Mouse (Mus musculus) megakaryocyte, embryonic 14.5 days (primary cell): ENCODE results near the gene Mrpl21.

Experiments used
- FLI1 ChIP-seq: IDR thresholded peaks from 2 replicates; pipeline ENCODE4 v1.6.1; 2012; ENCODE audit warnings: low read length, inconsistent platforms, mixed read lengths
- GATA1 ChIP-seq: IDR thresholded peaks from 3 replicates; pipeline ENCODE4 v1.6.1; 2012; ENCODE audit warnings: mixed read lengths, low read length, inconsistent platforms, borderline replicate concordance

DNA sequence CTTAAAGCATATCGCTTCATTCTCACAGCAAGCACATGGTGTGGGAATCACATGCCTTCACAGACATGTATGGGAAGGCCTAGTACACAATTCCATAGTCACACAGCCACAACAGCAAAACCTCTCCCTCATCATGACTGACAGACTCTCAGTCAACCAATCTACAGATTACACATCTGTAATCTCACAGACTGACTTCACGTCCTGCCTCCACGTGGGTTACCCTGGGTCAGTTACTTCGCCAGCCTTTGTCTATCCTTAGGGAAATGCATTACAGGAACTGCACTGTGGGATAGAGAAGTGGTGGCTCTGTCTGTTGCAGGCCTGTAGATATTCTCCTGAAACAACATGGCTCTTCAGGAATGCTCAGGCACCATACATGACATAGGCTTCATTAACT, 815 bp upstream of the Mrpl21 start:
- TF ChIP-seq GATA1 (no peak), FLI1 (no peak)
